Mouse (Mus musculus) left cerebral cortex, postnatal 14 days (tissue): ENCODE results near the gene Ptpn14. TPM values are rescaled to one million over a fixed set of nuclear protein-coding genes. Genes with fewer than 3 reads are reported as not detected.
"Not testable (repeated sequence)": the region's sequence is repeated elsewhere in the genome, so short reads cannot be mapped to it uniquely, and the experiment has no call there.

Experiments used
- DNase-seq, 2 experiments: peaks; one replicate each; pipeline ENCODE4 v3.0.0; 2021 to 2022; ENCODE audit warnings: low spot score in 2 of 2, mixed read lengths in 1 of 2
- intact Hi-C: fragments of 180-260 bp; cut with DNase I; formaldehyde crosslinking; loops from one replicate; pipeline ENCODE4 v1.15.1; 2025
- long read RNA-seq, 2 experiments: library from polyadenylated mRNA; stranded (forward); transcript quantifications; one replicate each; pipeline ENCODE4 v2.0.0; 2021
- total RNA-seq, 2 experiments: library from RNA; stranded (reverse); gene quantifications; 2 replicates each; pipeline ENCODE4 v1.2.3; 2021

Gene Ptpn14
- 10 to 100 TPM; 10.3 to 11.5 TPM for total RNA-seq
- long read RNA-seq, experiment 1, partial matches to known transcripts = 0 of 1 reads
- long read RNA-seq, experiment 1, other reads (novel, unspliced or antisense) = 1 of 1 reads
- long read RNA-seq, experiment 2, partial matches to known transcripts = 1 of 2 reads
- long read RNA-seq, experiment 2, other reads (novel, unspliced or antisense) = 1 of 2 reads

DNA sequence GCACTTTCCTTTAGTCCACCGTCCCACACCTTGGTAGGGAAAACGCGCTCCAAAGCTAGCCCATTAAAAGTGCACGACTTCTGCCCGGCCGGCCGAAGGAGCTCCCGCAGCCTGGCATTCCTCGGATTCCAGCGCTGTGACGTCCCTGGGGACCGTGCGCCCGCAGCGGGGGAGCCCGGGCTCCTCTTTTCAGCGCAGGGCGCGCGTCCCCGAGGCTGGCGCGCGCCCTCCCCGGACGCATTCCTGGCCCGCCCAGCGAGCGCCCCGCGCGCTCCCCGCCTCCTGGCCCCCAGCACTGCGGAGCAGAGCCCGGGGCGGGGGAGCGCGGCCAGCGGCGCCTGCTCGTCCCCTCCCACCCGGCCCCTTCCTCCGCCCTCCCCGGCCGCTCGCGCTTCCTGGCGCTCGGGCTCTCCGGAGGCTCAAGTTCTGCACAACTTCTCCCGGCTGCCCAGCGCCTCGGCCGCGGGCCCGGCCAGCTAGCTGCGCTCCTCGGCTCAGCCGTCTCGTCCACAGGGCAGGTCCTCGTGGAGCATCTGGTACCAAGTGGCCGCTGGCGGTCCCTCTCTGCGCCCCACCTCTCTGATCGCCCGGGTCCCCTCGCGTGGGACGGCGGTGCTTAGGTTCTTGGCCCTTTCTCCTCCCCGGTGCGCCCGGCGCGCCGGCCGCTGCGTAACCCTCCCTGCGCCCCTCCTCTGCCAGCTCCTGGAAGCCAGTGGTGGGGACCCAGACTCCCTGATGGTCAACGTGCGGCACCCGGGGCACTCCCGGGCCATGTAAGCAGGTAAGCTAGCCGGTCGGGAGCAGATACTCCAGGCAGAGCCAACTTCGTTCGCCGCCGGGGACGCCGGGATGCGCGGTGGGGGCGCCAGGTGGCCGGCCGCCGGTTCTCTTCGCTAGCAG is at the start of gene Ptpn14:
Gene Ptpn14 (plus strand): TSS at position 385 of the 900 bp plus-strand sequence.
- peak in 1 of 2 experiments; percentile 46 for DNase-seq
- intact Hi-C loops = no loop called here

DNA sequence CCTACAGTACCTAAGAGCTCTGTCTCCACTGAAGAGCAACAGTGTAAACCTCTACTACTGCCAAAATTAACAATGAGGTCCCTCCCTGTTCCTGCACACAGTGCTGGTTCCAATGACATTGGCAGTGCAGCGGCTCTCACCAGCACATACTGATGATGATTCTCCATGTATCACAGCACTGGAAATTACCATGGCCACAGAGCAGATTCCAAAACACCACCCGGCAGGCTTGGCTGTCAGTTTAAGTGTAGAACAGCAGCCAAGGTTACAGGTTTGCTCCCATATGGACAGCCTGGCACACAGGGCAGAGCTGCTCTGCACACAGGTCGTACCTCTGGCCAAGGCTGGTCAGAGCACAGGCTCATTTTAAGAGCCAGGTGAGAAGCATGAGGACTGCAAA is 48.5 kb upstream of the Ptpn14 start:
- no peak for DNase-seq
- intact Hi-C loops = no loop called here

DNA sequence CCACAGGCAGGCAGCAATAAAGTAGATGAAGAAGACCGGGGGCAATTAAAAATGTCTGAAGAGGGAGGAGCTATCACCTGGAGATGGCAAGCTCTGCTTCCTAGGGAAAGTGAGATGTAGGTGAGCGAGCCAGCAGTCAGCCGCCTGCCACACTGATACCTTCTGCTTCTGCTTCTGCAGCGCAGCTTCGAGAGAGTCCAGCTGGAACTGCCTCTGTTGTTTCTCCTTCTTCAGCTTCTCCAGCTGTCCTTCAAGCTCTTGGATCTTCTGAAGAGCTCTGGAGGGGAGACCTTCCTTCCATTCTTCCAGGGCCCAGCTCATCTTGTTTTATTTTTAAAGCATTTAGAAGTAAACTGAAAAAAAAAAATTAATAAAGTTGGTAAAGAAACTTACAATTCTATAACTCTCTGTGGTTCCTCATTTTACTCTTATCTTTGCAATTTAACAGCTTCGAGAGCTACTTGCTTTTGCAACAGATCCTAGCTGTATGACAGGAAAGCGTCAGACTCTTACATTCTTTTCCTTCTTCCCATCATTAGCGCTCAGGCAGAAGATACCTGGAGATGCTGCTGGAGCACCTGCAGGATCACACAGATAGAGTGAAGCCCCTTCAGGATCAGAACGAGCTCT is 43.2 kb upstream of the Ptpn14 start:
- intact Hi-C loops = no loop called here
- no peak for DNase-seq

DNA sequence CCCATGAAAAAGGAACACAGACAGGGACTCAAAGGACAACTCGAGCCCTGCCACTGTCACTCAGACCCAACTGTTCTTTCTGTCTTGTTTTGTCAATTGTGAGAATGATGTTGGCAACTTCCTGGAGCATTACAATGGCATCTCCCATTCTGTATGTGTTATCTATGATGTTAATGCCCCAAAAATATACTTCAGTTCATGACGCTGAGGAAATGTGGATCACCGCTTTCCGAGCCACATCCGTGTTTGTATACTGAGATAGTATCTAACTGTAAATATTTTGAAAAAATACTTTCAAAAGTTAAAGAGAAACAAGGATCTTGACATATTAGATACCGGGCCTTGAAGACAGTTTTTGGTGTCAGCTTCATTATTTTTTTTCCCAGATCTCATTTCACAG is 42.0 kb upstream of the Ptpn14 start:
- intact Hi-C loops = no loop called here
- DNase-seq = no peak

DNA sequence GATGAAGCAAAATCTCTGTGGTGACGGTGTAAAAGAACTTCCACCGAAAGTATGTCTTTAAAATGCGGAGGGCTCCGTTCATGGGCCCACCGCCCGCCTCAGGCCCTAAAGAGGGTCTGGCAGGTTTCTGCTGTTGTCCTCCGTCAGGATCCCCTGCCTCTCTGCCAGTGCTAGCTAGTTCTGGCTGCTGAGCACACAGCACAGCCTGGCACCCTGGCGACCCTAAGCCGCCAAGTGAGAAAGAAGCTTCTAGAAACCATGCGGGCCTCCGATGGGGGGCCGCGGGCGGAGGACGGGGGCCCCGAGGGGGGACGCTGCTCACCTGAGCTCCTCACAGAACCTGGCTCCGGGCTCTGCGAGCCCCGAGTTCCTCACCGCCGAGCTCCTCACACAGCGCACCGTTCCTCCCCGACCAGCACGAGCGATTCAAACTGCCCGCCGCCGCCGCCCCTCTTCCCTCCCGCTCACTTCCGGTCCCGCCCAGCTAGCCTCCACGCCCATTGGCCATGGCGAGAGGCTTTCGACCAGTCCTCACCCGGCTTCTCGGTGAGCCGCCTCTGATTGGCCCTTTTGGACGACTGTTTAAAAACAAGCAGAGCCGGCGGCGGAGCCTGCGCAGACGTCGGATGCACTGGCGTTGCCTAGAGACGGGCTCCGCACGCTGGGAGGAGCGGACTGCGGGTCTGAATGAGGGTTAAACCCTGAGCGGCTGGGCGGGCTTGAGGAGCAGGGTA is 40.2 kb upstream of the Ptpn14 start, which contains the start of gene Cenpf:
Gene Cenpf (minus strand): TSS at position 433 of the 734 bp plus-strand sequence.
- DNase-seq = peak; percentile 98
- intact Hi-C loops = no loop called here

DNA sequence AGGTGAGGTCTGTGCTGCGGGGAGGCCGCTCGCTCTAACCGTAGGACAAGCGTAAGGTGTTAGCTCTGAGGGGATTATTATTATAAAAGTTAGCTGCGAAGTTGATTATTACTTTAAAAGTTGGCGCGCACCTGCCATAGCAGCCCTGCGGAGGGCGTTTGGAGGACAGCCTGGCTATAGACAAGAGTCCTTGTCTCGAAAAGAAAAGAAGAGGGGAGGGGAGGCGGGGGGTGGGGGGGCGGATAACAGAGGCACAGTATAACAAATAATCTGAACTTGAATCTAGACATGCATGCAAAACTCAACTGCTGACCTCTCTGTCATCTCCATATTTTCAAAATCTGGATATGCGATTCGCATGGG is 39.7 kb upstream of the Ptpn14 start:
- DNase-seq = no peak
- intact Hi-C loops = no loop called here

DNA sequence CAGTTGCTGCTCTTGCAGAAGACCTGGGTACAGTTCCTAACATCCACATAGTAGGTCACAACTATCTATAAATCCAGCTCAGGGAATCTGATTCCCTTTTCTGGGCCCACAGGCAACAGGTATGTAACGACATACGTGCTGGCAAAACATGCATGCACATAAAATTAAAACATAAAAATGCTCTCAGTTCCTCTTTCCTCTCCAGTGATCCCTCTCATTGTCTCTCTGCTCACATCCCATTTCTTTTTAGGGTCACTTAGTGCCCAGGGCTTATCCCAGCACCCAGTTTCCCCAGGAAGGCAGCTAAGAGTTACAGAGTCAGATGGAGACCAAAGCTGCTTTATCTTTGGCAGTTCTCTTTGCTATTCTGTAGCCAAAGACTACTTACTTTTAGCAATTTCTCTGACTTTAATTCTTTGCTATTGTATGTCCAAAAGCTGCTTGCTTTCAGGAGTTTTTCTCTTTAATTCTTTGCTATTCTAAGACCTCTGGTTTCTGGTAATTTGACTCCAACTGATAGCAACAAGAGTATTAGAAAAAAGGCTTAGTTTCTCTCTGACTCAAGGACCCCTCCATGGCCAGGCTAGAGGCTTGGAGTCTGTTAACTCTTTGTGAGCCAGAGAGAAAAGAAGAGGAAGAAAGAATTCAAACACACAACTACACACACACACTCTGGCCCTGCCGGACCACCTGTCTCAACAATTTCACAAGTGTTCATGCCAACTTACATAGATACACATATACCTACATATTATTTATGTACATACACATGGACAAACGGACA is 38.8 kb upstream of the Ptpn14 start:
- DNase-seq = no peak
- intact Hi-C loops = no loop called here

DNA sequence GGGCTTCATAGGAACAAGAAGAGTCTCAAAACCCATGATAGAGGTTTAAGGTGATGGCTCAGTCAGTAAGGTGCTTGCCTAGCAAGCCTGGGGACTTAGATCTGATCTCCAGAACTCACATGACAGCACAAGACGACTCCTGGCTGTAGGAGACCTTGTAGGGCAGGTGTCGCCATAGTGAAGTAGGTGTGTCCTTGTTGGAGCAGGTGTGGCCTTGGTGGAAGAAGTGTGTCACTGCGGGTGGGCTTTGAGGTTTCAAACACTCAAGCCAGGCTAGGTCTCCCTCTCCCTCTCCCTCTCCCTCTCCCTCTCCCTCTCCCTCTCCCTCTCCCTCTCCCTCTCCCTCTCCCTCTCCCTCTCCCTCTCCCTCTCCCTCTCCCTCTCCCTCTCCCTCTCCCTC is 35.6 kb upstream of the Ptpn14 start:
- intact Hi-C loops, DNase-seq: not testable (repeated sequence)

DNA sequence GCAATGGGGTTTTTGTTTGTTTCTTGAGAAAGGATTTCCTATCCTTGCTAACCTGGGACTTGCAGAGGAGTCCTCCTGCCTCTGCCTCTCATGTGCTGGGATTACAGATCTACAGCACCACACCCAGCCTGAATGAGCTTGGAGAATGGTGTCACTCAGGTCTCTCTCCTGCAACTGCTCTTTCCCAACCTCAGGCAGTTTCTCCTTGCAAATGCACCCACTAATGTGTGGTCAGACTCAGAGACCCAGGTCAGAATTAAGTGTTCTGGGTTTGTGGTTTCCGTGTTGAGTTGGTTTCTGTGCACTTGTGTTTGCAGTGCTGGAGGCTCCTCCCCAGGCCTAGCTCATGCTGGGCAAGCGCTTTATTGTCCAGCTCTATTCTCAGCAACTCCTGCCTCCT is 33.7 kb upstream of the Ptpn14 start:
- DNase-seq = no peak
- intact Hi-C loops = no loop called here

DNA sequence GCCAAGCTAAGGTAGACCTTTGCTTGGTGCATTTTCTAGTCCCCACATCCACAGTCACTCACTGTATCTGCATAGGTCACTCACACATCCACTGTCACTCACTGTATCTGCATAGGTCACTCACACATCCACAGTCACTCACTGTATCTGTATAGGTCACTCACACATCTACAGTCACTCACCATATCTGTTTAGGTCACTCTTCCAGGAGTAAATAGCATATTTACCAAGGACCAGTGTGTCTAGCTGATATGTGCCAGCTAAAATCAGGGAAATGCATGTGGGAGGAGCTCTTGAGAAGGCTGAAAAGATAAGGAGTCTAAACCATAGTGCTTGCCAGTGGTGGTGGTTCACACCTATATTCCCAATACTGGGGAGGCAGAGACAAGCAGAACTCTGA is 32.7 kb upstream of the Ptpn14 start:
- intact Hi-C loops = no loop called here
- no peak for DNase-seq

DNA sequence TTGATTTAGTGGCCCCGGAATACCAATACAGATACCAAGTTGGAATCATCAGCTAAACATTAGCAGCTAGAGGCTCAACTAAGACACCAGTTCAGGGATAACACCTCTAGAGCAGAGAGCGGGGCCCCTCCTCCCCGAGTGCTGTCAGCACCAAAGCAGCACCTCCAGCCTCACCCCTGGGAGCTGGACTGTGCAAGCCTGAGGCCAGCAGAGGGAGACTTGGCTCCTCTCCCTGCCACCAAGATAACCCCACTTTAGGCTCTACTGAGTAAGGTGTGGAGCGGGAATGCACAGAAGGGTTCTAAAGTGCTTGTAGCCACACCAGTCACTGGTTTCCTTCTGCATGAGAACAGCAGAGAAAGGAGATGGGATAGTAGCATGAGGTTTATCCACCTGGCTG is 29.7 kb upstream of the Ptpn14 start:
- no peak for DNase-seq
- intact Hi-C loops = no loop called here

DNA sequence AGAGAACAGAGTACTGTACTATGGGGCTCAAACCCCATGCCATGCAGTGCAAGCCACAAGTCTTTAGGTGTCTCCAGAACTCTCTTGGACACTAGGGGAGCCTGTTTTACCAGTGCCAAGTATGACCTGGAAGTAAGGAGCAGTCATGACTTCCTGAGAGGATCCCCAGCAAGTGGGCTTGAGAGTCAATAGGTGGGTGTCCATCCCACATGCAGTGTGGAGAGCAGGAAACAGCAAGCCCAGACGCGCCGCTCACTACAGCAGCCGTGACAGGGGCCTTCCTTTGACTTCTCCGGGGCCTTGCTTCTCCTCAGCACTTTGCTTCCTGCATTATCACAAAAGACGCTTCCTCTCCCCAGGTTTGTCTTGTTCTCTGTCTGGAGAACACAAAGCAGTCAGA is 27.9 kb upstream of the Ptpn14 start:
- DNase-seq = no peak
- intact Hi-C loops = loop anchor here (5.0 kb wide), 3 partner anchors 182 to 272 kb away; no protein-coding TSS in a partner anchor

DNA sequence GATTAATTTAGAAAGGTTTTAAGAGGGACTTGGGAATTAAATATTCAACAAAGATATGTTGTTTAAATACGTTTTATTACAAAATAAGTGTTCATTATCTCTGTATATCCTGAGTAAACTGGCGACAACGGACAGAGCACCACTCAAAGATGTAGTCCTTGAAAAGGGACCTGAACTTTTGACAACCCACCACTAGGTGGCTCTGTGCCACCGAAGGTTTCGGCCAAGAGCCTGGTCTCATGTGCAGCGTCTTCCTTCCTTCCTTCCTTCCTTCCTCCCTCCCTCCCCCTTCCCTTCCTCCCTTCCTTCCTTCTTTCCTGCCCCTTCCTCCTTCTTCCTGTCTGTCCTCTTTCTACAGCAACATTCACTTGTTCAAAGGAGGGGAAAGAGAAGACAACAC is 27.1 kb upstream of the Ptpn14 start:
- peak; percentile 54 to 84 for DNase-seq
- intact Hi-C loops = loop anchor here (5.0 kb wide), 3 partner anchors 181 to 271 kb away; no protein-coding TSS in a partner anchor

DNA sequence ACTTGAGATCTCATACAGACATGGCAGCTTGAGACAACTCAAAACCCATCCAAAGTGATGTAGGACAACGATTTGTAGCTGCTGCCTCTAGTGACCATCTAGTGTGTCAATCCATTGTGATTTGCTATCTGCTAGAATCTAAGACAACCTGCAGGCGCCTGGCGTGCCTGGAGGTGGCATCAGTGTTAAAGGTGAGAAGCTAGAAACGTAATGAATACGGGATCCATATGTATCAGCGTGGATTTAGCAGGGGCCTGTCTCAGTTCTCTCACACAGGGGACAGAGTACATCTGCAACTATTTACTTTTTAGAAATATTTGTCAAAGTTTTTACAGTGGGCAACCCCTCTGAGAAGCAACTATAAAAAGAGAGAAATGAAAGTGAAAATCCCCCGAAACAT is 24.9 kb upstream of the Ptpn14 start:
- no peak for DNase-seq
- intact Hi-C loops = loop anchor here (5.0 kb wide), 3 partner anchors 179 to 269 kb away; no protein-coding TSS in a partner anchor

DNA sequence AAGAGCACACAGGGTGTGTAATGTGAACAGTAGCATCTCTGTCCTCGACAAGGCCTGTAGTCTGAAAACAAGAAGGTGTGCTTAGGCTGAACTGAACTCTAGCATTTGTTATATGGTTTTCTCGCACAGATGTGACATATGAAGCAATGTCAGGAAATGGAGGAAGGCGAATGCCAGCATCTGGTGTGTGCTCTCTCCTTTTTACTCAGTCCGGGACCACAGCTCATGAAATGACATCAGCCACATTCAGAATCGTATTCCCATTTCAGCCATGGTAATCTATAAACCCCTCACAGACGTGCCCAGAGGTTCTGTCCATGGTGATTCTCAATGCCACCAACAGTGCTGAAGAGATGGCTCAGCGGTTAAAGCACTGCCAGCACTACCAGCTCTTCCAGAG is 24.5 kb upstream of the Ptpn14 start:
- DNase-seq = no peak
- intact Hi-C loops = loop anchor here (5.0 kb wide), 3 partner anchors 179 to 269 kb away; no protein-coding TSS in a partner anchor

DNA sequence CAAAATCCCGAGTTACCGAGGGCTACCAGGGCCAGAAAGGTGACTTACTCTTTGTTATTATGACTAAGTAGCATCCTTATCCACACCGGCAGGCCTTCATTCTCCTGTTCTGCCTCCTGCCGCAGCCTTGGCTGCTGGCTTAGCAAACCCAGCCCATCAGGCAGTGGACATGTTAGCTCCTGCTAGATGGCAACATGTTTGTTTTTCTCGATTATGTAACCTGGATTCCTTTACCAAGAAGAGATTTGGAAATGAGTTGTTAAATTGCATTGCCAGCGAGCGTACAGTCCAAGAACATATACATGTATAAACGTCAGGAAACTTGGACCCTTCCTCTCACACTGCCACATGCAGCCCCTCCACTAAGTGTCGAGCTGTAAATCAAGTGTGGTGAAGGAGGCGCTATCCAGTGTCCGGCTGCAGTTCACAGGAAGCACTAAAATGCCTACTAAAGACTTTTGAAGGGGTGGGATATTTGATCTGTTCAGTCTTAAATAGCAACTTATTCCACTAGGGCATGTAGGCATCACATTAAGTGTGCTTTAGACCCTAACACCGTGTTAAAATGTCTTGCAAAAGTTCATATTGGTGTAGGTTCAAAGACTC is 21.9 kb upstream of the Ptpn14 start:
- no peak for DNase-seq
- intact Hi-C loops = no loop called here

DNA sequence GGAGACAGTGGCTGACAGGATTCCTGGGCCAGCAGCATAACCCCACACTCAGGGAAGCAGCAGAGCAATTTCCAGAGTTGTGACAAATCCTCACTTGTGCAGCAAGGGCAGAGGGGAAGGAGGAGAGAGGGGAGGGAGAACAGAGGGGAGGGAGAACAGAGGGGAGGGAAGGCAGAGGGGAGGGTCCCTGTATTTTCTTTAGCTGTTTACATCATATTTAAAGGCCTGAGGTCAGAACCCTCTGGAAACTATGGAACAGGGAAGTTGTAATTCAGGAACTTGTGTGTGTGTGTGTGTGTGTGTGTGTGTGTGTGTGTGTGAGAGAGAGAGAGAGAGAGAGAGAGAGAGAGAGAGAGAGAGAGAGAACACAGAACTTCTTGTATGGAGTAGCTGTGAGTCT is 21.1 kb upstream of the Ptpn14 start:
- intact Hi-C loops = no loop called here
- DNase-seq = no peak

DNA sequence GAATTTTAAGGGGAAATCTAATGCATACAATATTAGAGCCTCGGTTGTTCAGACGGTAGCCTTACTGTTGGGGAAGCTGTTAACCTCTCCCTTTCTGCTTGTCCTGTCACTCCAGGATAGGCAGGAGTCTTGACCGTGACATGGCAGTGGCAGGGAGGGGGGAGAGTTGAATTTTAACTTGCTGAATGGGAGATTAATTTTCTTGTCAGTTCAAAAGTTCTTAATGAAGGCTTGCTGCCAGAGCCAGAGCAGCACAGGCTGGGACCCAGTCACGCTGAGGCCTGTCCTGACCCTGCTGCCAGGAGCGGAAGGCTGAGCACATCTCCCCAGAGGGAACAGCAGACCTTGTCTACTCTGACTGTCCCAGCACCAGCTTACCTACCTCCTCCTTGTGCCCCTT is 20.6 kb upstream of the Ptpn14 start:
- intact Hi-C loops = no loop called here
- no peak for DNase-seq

DNA sequence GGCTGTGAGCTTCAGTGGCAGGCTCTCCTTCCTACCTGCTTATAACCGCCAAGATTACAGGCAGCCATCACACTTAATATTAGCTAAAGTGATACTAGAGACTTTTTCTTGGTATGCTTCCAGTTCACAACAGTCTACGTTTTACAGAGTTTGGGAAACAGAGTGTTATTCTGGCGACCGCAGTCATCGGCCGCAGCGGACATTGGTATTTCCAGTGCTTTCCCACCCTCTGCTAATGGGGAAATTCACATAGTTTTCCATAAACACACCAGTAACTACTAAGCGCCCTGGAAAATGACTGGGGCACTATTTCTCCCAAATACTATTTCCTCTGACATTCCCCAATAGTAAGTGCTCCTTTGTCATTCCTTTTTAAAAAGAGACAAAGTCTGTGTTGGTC is 19.1 kb upstream of the Ptpn14 start:
- intact Hi-C loops = no loop called here
- no peak for DNase-seq
